Mouse (Mus musculus) bone marrow macrophage, adult 2 months (primary cell): ENCODE measurements around the gene Boll.

Experiments used
- CTCF ChIP-seq: IDR thresholded peaks from 2 replicates; pipeline ENCODE4 v1.5.1; 2012; ENCODE audit warnings: low read depth, mild to moderate bottlenecking, low read length, moderate library complexity
- POLR2A ChIP-seq: IDR thresholded peaks from 2 replicates; pipeline ENCODE4 v1.6.1; 2012; ENCODE audit warnings: mild to moderate bottlenecking, low read depth, low read length, borderline replicate concordance

- TF ChIP-seq CTCF = no peak
- no peak for TF ChIP-seq POLR2A
Measured at GRCm38 (mm10) chr1:55238496-55238895, 124.8 kb downstream of the Boll start.
